Mouse (Mus musculus) stomach, embryonic 15.5 days (tissue): ENCODE measurements at regions not wholly inside any gene's neighbourhood (a gene's known extent, or its start where the extent isn't known, plus 50 kb on each side); places are given as distances from the start of the nearest gene placed in this dataset.
A peak's percentile ranks its signal among the peaks of the same experiment; 100 is the strongest.

Experiments
- ATAC-seq: fragments of 200-750 bp; cut with Nextera tagmentation; 2 replicates; pipeline ENCODE4 v1.8.0; 2017; ENCODE audit warnings: low read depth, moderate number of reproducible peaks, moderate TSS enrichment; ENCODE audit not compliant: insufficient read depth, low FRiP score
- H3K27ac ChIP-seq: fragments of 300-500 bp; sonication (generic); 2 replicates; pipeline ENCODE4 v1.5.1; 2015; ENCODE audit warnings: mild to moderate bottlenecking, inconsistent platforms
- H3K27me3 ChIP-seq: fragments of 300-500 bp; sonication (generic); replicated peaks from 2 replicates; pipeline ENCODE4 v1.6.1; 2015; ENCODE audit warnings: inconsistent platforms
- H3K36me3 ChIP-seq: fragments of 300-500 bp; sonication (generic); 2 replicates; pipeline ENCODE4 v1.6.1; 2015; ENCODE audit warnings: inconsistent platforms
- H3K4me1 ChIP-seq: fragments of 300-500 bp; sonication (generic); 2 replicates; pipeline ENCODE4 v1.6.1; 2015; ENCODE audit warnings: inconsistent platforms
- H3K4me2 ChIP-seq: fragments of 300-500 bp; sonication (generic); 2 replicates; pipeline ENCODE4 v1.6.1; 2015; ENCODE audit warnings: mild to moderate bottlenecking, inconsistent platforms
- H3K4me3 ChIP-seq: fragments of 300-500 bp; sonication (generic); replicated peaks from 2 replicates; pipeline ENCODE4 v1.5.1; 2015; ENCODE audit warnings: inconsistent platforms
- H3K9ac ChIP-seq: fragments of 300-500 bp; sonication (generic); 2 replicates; pipeline ENCODE4 v1.6.1; 2015; ENCODE audit warnings: inconsistent platforms
- H3K9me3 ChIP-seq: fragments of 300-500 bp; sonication (generic); 2 replicates; pipeline ENCODE4 v1.6.1; 2016; ENCODE audit warnings: inconsistent platforms
- WGBS: fragments of 180-500 bp; shearing (Covaris S2); methylation state at CpG from one replicate; pipeline ENCODE4 v1.1.7; 2015; 5-methylcytosine and 5-hydroxymethylcytosine counted together

DNA sequence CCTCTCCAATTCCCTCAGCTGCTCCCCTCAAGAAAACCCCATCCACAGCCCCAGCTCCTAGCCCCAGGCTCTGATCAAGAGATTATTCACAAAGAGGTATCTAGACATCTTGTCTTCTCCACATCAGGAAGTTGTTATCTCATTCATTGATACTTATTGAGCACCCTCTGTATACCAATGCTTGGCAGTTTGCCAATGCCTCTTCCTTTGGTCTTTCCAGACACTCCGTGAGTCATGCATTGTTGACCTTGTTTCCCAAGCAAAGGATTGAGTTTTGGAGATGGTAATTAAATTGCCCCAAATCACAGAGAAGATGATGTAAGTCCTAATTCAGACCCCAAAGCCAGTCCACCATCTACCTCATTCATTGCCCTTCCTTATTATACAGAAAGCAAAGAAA is 235.9 kb upstream of the Zmiz1 start:
- H3K27me3 ChIP-seq, result no peaks in the 10 kb centered on the region
- H3K4me3 ChIP-seq, result no peak overlapping the region
- no peak overlapping the region for H3K27ac ChIP-seq
- ATAC-seq, result no peak
- WGBS, result 67% methylated on average over 1 of the region's 1 CpGs
- no peaks in the 10 kb centered on the region for H3K36me3 ChIP-seq
- no peak overlapping the region for H3K4me2 ChIP-seq
- no peak overlapping the region for H3K9ac ChIP-seq
- H3K9me3 ChIP-seq, result no peaks in the 10 kb centered on the region
- peaks cover 28% of the 10 kb centered on the region for H3K4me1 ChIP-seq

DNA sequence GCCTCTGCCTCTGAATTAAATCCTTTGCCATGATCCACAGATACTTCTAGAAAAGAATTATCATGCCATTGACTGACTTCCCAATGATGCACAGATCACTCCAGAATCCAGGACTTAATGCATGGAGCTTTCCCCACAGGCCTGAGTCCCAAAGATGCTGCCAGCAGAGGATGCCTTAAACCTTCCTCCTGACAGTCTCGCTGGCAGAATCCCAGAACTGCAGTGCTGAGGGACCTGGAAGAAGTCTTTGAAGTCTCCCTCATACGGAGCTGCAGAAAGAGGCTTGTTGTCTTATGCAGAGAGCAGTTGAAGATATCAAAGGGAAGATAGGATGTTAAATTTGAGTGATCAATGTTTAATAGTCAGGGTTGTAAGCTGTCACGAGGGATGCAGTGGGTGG is 233.8 kb upstream of the Zmiz1 start:
- WGBS, result 52% methylated on average over 3 of the region's 3 CpGs
- ATAC-seq, result no peak
- peak overlapping the region; percentile 97 for H3K27ac ChIP-seq
- 0 out of 2 replicates have a peak overlapping the region, but pooled peaks have one; percentile 38 for H3K4me2 ChIP-seq
- no peak overlapping the region for H3K4me3 ChIP-seq
- no peaks in the 10 kb centered on the region for H3K36me3 ChIP-seq
- no peaks in the 10 kb centered on the region for H3K9me3 ChIP-seq
- H3K27me3 ChIP-seq, result no peaks in the 10 kb centered on the region
- H3K4me1 ChIP-seq, result peaks cover 38% of the 10 kb centered on the region
- H3K9ac ChIP-seq, result no peak overlapping the region; the same call in 1 of the 2 replicates

DNA sequence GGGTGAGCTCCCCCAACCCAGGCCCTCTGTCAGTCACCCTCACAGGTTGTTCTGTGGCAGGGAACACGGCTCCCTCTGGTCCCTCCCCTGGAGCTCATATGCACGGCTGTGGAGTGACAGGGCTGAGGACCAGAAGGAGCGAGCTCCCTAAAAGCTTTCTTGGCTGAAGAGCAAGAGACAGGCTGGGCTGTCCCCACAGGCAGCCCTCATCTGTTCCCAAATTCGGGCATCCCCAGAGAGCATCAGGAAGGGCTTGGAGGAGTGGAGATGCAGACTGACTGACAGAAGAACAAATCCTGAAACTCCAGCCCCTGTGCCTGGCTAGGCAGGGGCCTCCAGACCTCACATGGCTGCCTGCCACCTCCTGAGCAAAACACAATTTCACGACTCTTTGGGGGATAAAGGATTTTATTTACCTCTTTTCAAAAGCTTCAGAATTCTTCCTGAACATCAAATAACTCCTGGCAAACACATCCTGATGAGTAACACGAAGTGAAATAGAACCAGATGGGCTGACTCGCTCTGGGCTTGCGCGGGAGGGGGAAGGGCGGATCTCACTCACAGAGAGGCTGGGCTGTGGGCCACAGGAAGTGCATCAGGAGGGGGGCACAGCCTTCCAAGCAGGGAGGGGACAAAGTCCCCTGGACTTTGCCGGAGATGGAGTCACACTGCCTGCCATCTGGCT is 232.7 kb upstream of the Zmiz1 start:
- H3K4me3 ChIP-seq, result peak overlapping the region; percentile 8; the same call in 1 of the 2 replicates
- 10% methylated on average over 11 of the region's 11 CpGs for WGBS

GRCm38 (mm10) chr14:25226840-25227506 is 232.0 kb upstream of the Zmiz1 start:
- WGBS, result 28% methylated on average over 7 of the region's 7 CpGs
- no peak overlapping the region for H3K4me3 ChIP-seq
- peaks cover 38% of the 10 kb centered on the region for H3K4me1 ChIP-seq
- ATAC-seq, result no peak
- H3K27ac ChIP-seq, result peak overlapping the region; percentile 97
- no peak overlapping the region for H3K9ac ChIP-seq
- no peaks in the 10 kb centered on the region for H3K9me3 ChIP-seq
- peak overlapping the region; percentile 38; the same call in 1 of the 2 replicates for H3K4me2 ChIP-seq
- H3K27me3 ChIP-seq, result no peaks in the 10 kb centered on the region
- no peaks in the 10 kb centered on the region for H3K36me3 ChIP-seq

More for the DNA sequence above, 232.7 kb upstream of the Zmiz1 start:
- Histone ChIP-seq H3K4me2 (peak overlapping the region; percentile 38), H3K4me1 (peaks cover 38% of the 10 kb centered on the region), H3K9me3 (no peaks in the 10 kb centered on the region), H3K9ac (no peak overlapping the region), H3K27me3 (no peaks in the 10 kb centered on the region), H3K36me3 (no peaks in the 10 kb centered on the region), H3K27ac (peak overlapping the region; percentile 97)
- peak; percentile 81 for ATAC-seq

- 63% methylated on average over 13 of the region's 13 CpGs for WGBS
- Histone ChIP-seq H3K36me3 (no peaks in the 10 kb centered on the region), H3K27ac (peak overlapping the region; percentile 97), H3K9me3 (no peaks in the 10 kb centered on the region), H3K4me2 (no peak overlapping the region), H3K4me3 (no peak overlapping the region), H3K27me3 (no peaks in the 10 kb centered on the region), H3K4me1 (peaks cover 35% of the 10 kb centered on the region), H3K9ac (no peak overlapping the region)
- no peak for ATAC-seq
These were observed 230.5 kb upstream of the Zmiz1 start for GRCm38 (mm10) chr14:25228321-25229047.

DNA sequence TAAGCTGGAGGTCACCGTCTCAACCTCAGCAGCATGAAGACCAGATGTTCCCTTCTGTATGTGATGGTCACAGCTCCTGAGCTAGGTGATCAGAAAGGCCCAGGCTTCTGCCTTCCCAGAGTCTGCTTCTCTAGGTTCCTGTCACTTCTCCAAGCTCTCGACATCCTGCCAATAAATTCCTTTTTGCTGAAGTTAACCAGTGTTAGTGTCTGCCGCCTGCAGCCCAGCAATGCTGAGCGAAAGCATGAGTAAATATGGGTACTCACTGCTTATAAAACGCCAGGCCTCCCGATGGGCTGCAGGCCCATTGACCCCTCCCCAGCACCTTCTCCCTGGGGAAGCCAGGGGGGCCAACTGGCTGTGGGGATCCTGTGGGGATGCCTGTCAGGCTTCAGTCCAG is 229.4 kb upstream of the Zmiz1 start:
- no peak for ATAC-seq
- peaks cover 35% of the 10 kb centered on the region for H3K4me1 ChIP-seq
- H3K9ac ChIP-seq, result no peak overlapping the region

GRCm38 (mm10) chr14:25231881-25232280 is 227.1 kb upstream of the Zmiz1 start:
- H3K27ac ChIP-seq, result no peak overlapping the region
- no peak overlapping the region for H3K9ac ChIP-seq
- H3K4me3 ChIP-seq, result no peak overlapping the region
- H3K4me2 ChIP-seq, result no peak overlapping the region
- peaks cover 21% of the 10 kb centered on the region for H3K4me1 ChIP-seq
- H3K27me3 ChIP-seq, result no peaks in the 10 kb centered on the region
- peak; percentile 75 for ATAC-seq
- H3K9me3 ChIP-seq, result no peaks in the 10 kb centered on the region
- 55% methylated on average over 1 of the region's 1 CpGs for WGBS
- H3K36me3 ChIP-seq, result no peaks in the 10 kb centered on the region

More for the DNA sequence above, 229.4 kb upstream of the Zmiz1 start:
- no peaks in the 10 kb centered on the region for H3K36me3 ChIP-seq
- no peaks in the 10 kb centered on the region for H3K27me3 ChIP-seq
- 20% methylated on average over 6 of the region's 6 CpGs for WGBS
- H3K27ac ChIP-seq, result peak overlapping the region; percentile 97
- H3K4me2 ChIP-seq, result no peak overlapping the region
- no peak overlapping the region for H3K4me3 ChIP-seq
- no peaks in the 10 kb centered on the region for H3K9me3 ChIP-seq

DNA sequence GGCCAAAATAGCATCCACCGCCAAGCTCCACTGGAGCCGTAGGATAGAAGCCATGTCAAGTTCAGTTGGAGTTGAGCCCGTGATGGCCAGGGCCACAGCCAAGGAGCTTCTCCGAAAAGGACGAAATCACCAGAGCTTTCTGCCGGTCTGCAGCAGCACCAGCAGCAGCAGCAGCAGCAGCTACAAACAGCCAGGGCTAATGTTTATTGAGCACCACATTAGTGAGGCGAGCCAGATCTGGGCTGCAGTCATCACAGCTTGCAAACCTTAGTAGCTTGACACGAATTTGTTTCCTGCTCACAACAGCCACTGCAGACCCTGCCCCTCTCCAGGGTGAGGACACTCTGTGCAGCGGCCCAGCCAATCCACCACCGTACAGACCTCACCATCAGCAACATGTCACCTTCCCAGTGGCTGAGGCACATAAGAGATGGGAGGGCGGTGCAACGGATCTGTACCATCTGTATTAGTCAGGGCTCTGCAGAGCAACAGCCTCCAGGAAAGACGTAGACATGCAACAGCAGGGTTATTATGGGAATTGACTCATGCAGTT is 222.5 kb upstream of the Zmiz1 start:
- Histone ChIP-seq H3K9ac (no peak overlapping the region), H3K4me2 (no peak overlapping the region), H3K27ac (peak overlapping the region; percentile 78), H3K27me3 (no peaks in the 10 kb centered on the region), H3K4me3 (no peak overlapping the region), H3K9me3 (no peaks in the 10 kb centered on the region), H3K36me3 (no peaks in the 10 kb centered on the region), H3K4me1 (no peaks in the 10 kb centered on the region)
- no peak for ATAC-seq
- WGBS, result 43% methylated on average over 13 of the region's 13 CpGs

DNA sequence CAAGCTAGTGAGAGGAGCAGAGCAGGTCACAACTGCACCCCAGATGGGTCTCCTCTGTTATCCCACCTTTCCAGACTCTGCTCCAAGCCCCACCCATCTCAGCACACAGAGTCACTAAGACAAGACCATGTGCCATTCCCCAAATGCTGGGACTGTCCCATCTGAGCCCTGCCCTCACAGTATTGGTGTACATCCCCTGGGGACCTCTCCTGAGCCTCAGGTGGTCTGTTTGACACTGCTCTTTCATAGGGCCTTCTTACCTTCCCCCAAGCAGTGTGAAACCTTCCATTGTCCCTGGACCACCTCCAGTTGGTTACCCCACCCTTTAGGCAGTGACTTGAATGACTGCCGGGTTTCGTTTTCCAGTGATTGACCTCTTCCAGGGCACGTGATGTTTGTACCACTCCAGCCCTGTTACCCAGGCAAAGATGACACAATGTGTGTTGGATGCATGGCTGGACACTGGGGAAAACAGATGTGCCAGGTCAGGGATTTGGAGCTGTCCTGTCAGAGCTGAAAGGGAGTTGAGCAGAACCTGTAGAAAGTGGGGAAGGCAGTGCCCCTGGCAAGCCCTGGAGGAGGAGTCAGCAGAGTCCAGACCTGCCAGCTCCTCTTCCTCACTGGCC is 219.5 kb upstream of the Zmiz1 start:
- H3K9ac ChIP-seq, result no peak overlapping the region
- H3K27ac ChIP-seq, result no peak overlapping the region
- H3K4me3 ChIP-seq, result no peak overlapping the region
- no peaks in the 10 kb centered on the region for H3K27me3 ChIP-seq
- no peak overlapping the region for H3K4me2 ChIP-seq
- H3K36me3 ChIP-seq, result no peaks in the 10 kb centered on the region
- WGBS, result 58% methylated on average over 3 of the region's 3 CpGs
- ATAC-seq, result no peak
- H3K9me3 ChIP-seq, result no peaks in the 10 kb centered on the region
- peaks cover 5% of the 10 kb centered on the region; the same call in 1 of the 2 replicates for H3K4me1 ChIP-seq

DNA sequence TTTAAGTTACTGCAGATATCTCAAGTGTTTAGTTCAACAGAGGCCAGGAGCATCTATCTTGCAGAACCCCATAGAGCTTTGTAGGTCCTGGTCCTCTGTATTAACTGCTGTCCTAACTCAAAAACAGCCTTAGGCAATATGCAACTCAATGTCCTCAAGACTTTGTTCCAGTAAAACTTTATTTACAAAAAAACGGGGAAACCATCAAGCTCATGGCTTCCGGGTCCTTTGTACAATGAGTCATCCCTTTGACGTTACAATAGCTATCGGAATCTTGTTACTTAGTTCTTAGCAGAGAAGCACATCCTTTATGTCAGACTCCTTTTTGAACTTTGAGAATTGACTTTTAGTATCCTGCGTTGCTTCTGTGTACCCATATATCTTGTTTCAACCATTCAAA is 216.2 kb upstream of the Zmiz1 start:
- H3K36me3 ChIP-seq, result no peaks in the 10 kb centered on the region
- ATAC-seq, result no peak
- H3K4me1 ChIP-seq, result peaks cover 5% of the 10 kb centered on the region; the same call in 1 of the 2 replicates
- H3K9ac ChIP-seq, result no peak overlapping the region
- no peak overlapping the region for H3K4me3 ChIP-seq
- no peaks in the 10 kb centered on the region for H3K9me3 ChIP-seq
- no peak overlapping the region for H3K4me2 ChIP-seq
- 45% methylated on average over 5 of the region's 5 CpGs for WGBS
- H3K27ac ChIP-seq, result 0 out of 2 replicates have a peak overlapping the region, but pooled peaks have one; percentile 45
- H3K27me3 ChIP-seq, result no peaks in the 10 kb centered on the region

- no peak overlapping the region for H3K9ac ChIP-seq
- no peaks in the 10 kb centered on the region for H3K9me3 ChIP-seq
- ATAC-seq, result 0 out of 2 replicates have a peak, but pooled peaks have one; percentile 17
- peak overlapping the region; percentile 17 for H3K4me2 ChIP-seq
- 6% methylated on average over 4 of the region's 4 CpGs for WGBS
- H3K27ac ChIP-seq, result peak overlapping the region; percentile 45; the same call in 1 of the 2 replicates
- H3K4me1 ChIP-seq, result peaks cover 5% of the 10 kb centered on the region; the same call in 1 of the 2 replicates
- H3K27me3 ChIP-seq, result no peaks in the 10 kb centered on the region
- H3K36me3 ChIP-seq, result no peaks in the 10 kb centered on the region
- no peak overlapping the region for H3K4me3 ChIP-seq
These were observed 215.7 kb upstream of the Zmiz1 start for GRCm38 (mm10) chr14:25243289-25243688.
